Mouse (Mus musculus) lung, adult 2 months (tissue): ENCODE data around the gene Ptprr. TPM values are rescaled to one million over a fixed set of nuclear protein-coding genes. Genes with fewer than 3 reads are reported as not detected.

ENCODE experiments used
- DNase-seq: peaks from one replicate; pipeline ENCODE4 v3.0.0; 2022
- H3K4me1 ChIP-seq: fragments of 200-500 bp; 2 replicates; pipeline ENCODE4 v1.6.1; 2011; ENCODE audit warnings: low read length; ENCODE audit not compliant: control insufficient read depth, insufficient read depth
- H3K4me3 ChIP-seq: fragments of 200-500 bp; replicated peaks from 2 replicates; pipeline ENCODE3; 2011; ENCODE audit warnings: low read depth, mild to moderate bottlenecking, control low read depth, low read length; ENCODE audit errors: extremely low read depth
- CTCF ChIP-seq: fragments of 200-500 bp; IDR thresholded peaks from 2 replicates; pipeline ENCODE4 v1.5.1; 2011; ENCODE audit warnings: mild to moderate bottlenecking, low read length, control low read depth; ENCODE audit not compliant: insufficient read depth
- POLR2A ChIP-seq: fragments of 200-500 bp; IDR thresholded peaks from 2 replicates; pipeline ENCODE4 v1.6.1; 2011; ENCODE audit warnings: low read depth, mild to moderate bottlenecking, control low read depth, low read length, borderline replicate concordance; ENCODE audit errors: extremely low read depth
- WGBS: fragments of 180-500 bp; shearing (Covaris S2); methylation state at CpG from one replicate; pipeline ENCODE4 v1.1.7; 2018; 5-methylcytosine and 5-hydroxymethylcytosine counted together
- polyA plus RNA-seq: library from polyadenylated mRNA; depleted of rRNA; stranded (reverse); fragments of >200 nt; gene quantifications from 2 replicates; pipeline ENCODE4 v1.2.3, GENCODE M21; 2012

Ptprr gene
- polyA plus RNA-seq, 1 experiment = 0.89 TPM

GRCm38 (mm10) chr10:116112868-116113267, 94.9 kb downstream of the Ptprr start:
- no peak for TF ChIP-seq CTCF
- 93% methylated on average over 11 of the region's 11 CpGs for WGBS

GRCm38 (mm10) chr10:116113867-116114474, 96.0 kb downstream of the Ptprr start, which contains the start of gene 4933416C03Rik:
Gene 4933416C03Rik (minus strand): TSS chr10:116113917.
- DNase-seq = no peak
- TF ChIP-seq CTCF = no peak
- no peak for TF ChIP-seq POLR2A
- WGBS = 96% methylated on average over 39 of the region's 39 CpGs
- H3K4me1 ChIP-seq = no peaks in the 10 kb centered on the region
- H3K4me3 ChIP-seq = no peak within 1 kb of the TSS

More at GRCm38 (mm10) chr10:116112868-116113267, 94.9 kb downstream of the Ptprr start:
- DNase-seq = no peak
- no peak overlapping the region for H3K4me3 ChIP-seq
- no peaks in the 10 kb centered on the region for H3K4me1 ChIP-seq

DNA sequence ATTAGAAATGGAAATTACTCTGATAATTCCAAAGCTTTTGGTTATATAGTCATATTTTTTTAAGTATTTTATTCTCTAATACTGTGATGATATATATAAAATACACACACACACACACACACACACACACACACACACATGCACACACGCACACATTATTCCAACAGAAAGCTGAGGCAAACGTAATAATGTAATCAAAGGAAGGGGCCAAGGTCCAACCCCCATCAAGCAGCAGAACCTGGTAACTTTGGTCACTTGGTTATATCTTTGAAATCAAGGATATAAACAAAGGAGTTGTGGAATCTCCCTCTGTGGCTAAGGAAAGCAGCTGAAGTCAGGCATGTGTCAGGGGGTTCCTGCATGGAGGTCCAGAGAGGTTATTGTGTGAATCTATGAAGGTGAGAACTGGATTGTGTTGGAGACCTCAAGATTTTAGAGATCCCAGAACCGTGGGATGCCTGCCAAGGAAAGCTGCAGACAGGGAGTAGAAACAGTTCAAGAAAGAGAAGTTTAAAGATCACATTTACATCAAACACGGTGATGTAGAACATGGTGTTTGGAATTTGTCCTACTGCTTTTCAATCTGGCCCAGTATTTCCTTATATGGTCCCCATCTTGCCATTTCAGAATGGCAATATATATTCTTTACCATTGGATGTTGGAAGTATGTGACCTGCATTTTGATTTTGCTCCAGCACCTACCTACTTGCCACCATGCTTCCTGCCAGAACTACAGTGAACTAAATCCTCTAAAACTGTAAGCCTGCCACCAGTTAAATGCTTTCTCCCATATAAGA, 98.1 kb downstream of the Ptprr start:
- TF ChIP-seq CTCF = no peak
- DNase-seq = no peak
- H3K4me3 ChIP-seq = no peak overlapping the region
- WGBS = 54% methylated on average over 4 of the region's 4 CpGs
- no peaks in the 10 kb centered on the region for H3K4me1 ChIP-seq

- no peak overlapping the region for H3K4me3 ChIP-seq
- no peaks in the 10 kb centered on the region for H3K4me1 ChIP-seq
- no peak for DNase-seq
- TF ChIP-seq CTCF = no peak
- no peak for TF ChIP-seq POLR2A
- 52% methylated on average over 8 of the region's 8 CpGs for WGBS
Observed at GRCm38 (mm10) chr10:116117060-116117459, 99.0 kb downstream of the Ptprr start.

DNA sequence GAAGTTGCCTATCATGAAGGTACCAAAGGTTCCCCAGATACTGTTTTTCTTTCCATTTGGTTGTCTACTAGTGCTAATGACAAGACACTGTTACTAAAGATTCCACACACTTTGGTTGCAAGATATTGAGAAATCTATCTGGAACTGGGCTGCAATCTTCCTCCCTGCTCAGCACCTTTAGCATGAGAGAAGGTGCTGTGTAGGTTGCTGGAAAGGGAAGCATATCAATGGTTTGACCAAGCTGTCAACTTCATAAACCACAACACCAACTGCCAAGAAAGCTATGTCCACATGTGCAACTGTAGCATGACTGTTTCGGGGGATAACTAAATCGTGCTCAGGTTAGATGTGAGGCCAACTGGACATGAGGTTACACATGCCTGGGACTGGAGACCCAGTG, 103.5 kb downstream of the Ptprr start:
- no peaks in the 10 kb centered on the region for H3K4me1 ChIP-seq
- WGBS = 68% methylated on average over 2 of the region's 2 CpGs
- no peak for DNase-seq
- TF ChIP-seq CTCF = no peak
- TF ChIP-seq POLR2A = no peak
- no peak overlapping the region for H3K4me3 ChIP-seq

DNA sequence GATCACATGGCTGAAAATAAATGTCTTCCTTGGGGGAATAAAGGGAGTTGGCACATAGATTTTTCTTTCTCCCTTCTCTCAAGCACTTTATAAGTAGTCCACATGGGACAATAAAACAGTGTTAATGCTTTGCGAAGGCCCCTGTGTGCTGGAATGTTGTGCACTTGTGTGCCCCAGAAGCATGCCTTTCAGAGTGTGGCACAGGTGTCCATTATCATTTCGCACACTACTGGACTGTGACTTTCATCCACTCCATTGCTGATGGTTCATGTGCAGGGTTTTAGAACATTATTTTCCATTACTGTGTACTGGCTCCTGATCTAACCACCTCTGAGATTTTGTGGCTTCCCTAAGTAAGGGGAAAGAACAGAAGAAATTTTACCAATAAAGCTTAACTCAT, 105.8 kb downstream of the Ptprr start:
- H3K4me1 ChIP-seq = no peaks in the 10 kb centered on the region
- no peak for DNase-seq
- no peak for TF ChIP-seq CTCF
- TF ChIP-seq POLR2A = no peak
- WGBS = 91% methylated on average over 2 of the region's 2 CpGs
- H3K4me3 ChIP-seq = no peak overlapping the region

DNA sequence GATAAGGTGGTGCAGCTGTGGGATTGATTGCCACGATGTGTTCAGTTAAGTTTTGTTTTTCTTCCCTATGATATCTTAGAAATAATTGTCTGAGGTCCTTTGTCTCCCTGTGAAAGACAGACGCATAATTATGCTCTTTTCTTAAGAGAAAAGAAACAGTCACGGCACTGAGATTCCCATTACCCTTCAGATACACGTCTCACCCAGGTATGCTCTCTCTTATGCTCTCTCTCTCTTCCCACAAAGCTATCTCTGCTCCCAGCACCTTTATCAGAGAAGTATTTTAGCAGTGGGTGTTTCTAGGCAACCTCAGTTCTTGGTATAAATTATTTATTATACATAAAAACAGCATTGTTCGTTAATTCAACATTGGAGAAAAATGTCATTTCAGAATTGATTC, 107.4 kb downstream of the Ptprr start:
- no peak overlapping the region for H3K4me3 ChIP-seq
- TF ChIP-seq POLR2A (no peak), CTCF (no peak)

DNA sequence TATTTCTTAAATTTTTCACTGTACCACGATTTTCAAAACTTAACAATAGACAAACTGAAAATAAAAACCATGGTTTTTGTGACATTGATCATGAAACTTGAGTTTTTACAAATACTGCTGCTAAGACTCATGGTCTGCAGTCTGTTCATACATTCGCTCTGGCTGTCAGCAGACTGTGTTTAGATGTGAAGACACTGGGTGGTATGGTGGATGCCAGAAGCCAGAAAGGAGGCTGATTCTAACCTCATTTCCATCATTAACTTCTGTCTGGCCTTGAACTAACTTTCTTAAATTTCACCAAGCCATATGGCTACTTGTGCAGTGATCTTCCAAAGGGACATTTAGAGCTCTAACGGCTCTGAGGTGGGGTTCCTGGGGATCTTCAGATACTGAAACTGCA, 112.4 kb downstream of the Ptprr start:
- WGBS = 67% methylated on average over 3 of the region's 3 CpGs
- TF ChIP-seq POLR2A (no peak), CTCF (no peak)
- Histone ChIP-seq H3K4me1 (no peaks in the 10 kb centered on the region), H3K4me3 (no peak overlapping the region)
- no peak for DNase-seq

More for the DNA sequence above, 107.4 kb downstream of the Ptprr start:
- no peaks in the 10 kb centered on the region for H3K4me1 ChIP-seq
- 65% methylated on average over 5 of the region's 5 CpGs for WGBS
- DNase-seq = no peak

DNA sequence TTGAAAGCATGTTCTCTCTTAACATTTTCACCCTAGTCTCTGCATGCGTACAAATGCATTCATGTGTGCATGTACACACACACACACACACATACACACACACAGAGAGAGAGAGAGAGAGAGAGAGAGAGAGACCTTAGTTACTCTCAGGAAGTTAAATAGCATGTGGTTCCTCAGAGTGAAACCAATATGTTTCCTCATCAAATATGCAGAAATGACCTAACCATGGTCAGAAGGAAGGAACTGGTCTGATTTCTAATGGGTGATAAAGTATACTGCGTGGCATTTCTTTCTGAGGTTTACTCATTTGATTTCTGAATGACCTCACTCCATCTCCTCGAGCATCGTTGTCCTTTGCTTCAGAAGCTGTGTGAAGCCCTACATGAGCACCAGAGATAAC, 113.2 kb downstream of the Ptprr start:
- Histone ChIP-seq H3K4me3 (no peak overlapping the region), H3K4me1 (no peaks in the 10 kb centered on the region)
- WGBS = 58% methylated on average over 4 of the region's 4 CpGs
- TF ChIP-seq CTCF (no peak), POLR2A (no peak)
- DNase-seq = no peak

GRCm38 (mm10) chr10:116132233-116132632, 114.2 kb downstream of the Ptprr start:
- H3K4me1 ChIP-seq = no peaks in the 10 kb centered on the region
- TF ChIP-seq CTCF (no peak), POLR2A (no peak)
- DNase-seq = no peak
- WGBS = 69% methylated on average over 4 of the region's 4 CpGs
- H3K4me3 ChIP-seq = no peak overlapping the region
